Mouse (Mus musculus): ENCODE results near the gene Prn.

GRCm38 (mm10) chr2:131955264-131955663 is 45.5 kb downstream of the Prn start:
- TF ChIP-seq CTCF (IDR thresholded peaks at IDR 0.05; ENCODE audit: extremely low read depth, insufficient read depth, insufficient read length, insufficient replicate concordance) (no peak), POLR2A (IDR thresholded peaks at IDR 0.05; ENCODE audit: low read depth, low read length) (no peak)

Measured in spleen, adult 2 months (tissue).